18 mouse cellular contexts compared by ENCODE assay signal in the genomic region with DNA sequence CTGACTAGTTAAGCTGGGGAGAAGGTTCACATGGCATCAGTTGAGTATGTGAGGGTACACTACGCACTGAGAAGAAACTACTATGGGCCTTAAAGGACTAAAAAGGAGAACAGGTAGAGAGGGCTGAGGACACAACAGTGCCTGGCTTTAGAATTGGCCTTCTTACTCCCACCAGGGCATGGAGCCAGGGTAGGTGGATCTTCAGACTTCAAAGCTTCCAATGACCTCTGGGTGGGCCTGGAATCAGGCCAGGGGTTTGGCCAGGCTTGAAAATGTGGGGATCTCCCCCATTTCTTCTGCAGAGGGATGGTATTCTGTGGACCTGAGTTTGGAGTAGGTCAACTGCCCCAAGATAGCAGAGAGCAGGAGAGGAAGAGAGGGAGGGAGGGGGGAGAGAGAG.
A peak's percentile ranks its signal among the peaks of the same experiment; 100 is the strongest.
DNase-seq lines count a peak whose midpoint lies in the region.
"Had no signal": no experiment of that assay in that cellular context is flagged by ENCODE, and none has a peak within 500 bp of the region (broad histone marks: within the 10 kb centered on the region; RNA-seq: fewer than 3 reads in every experiment).

No protein-coding gene starts in this region.

- DNase-seq in adrenal gland, adult 2 months, result peak; percentile 20
- no peak for DNase-seq in adrenal gland, postnatal 10 days
- peak; percentile 51 for DNase-seq in adrenal gland, postnatal 14 days
- DNase-seq in adrenal gland, adult 8-10 months, result no peak
- peak; percentile 25 for DNase-seq in adrenal gland, postnatal 25 days
- no peak for DNase-seq in adrenal gland, postnatal 4 days (ENCODE audit: low spot score in 2 of 2)
- peak; percentile 17 to 42 for DNase-seq in adrenal gland, postnatal 36 days
- DNase-seq in adrenal gland, adult 18-20 months (ENCODE audit: low spot score in 2 of 2), result no peak
- DNase-seq: B cell, adult 2 months; cerebellum, adult 11 months; cerebellum, adult 11-12 months; cerebellum, adult 18-20 months; cerebellum, adult 2 months; cerebellum, adult 8-10 months; cerebellum, adult 9-10 months; cerebellum, adult 9-11 months; cerebellum, postnatal 14 days; cerebellum, postnatal 25 days had no signal

Comparison
In these comparisons a context has a peak if more than half of its experiments do, and no peak if none do; other contexts are left out.
1. DNase-seq: peak in adrenal gland, adult 2 months (single experiment), adrenal gland, postnatal 14 days (single experiment), adrenal gland, postnatal 25 days (single experiment) and adrenal gland, postnatal 36 days (2 of 2); none in adrenal gland, postnatal 10 days (single experiment), adrenal gland, adult 8-10 months (single experiment), adrenal gland, postnatal 4 days (0 of 2) and adrenal gland, adult 18-20 months (0 of 2).